Mouse (Mus musculus): ENCODE data around the gene Tlr9.

DNA sequence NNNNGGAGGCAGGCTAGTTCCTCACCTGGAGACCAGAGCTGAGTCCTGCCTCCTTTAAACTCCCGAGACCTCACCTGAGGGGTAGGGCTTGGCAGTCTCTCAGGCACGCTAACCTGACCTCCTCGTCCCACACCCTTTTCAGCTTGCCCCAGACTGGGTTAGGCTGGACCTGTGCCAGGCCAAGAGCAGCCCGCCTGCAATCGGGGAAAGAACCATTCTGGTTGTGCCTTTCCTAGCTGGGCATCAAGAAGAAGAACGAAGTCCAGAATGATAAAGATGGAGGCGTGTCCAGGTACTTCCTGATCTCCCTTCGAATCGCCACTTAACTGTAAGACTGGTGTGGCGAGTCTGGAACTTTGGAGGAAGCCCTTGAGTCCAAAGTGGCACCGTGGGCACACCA, 27.2 kb downstream of the Tlr9 start:
- no peak for TF ChIP-seq E2F4 (IDR thresholded peaks at IDR 0.05; ENCODE audit: borderline replicate concordance, low read depth, low read length)
- no peak for TF ChIP-seq SMC3 (IDR thresholded peaks at IDR 0.05; ENCODE audit: low read depth, low read length)
- TF ChIP-seq HCFC1 (IDR thresholded peaks at IDR 0.05; ENCODE audit: low read depth, low read length): no peak
- no peak for TF ChIP-seq POLR2A (IDR thresholded peaks at IDR 0.05; ENCODE audit: control insufficient read depth in 1 of 2, insufficient read depth in 1 of 2, low read depth in 1 of 2, low read length in 2 of 2, poor library complexity in 1 of 2)
- TF ChIP-seq KAT2A (conservative IDR thresholded peaks at IDR 0.05; ENCODE audit: low read depth, low read length): no peak
- no peak for TF ChIP-seq RAD21 (IDR thresholded peaks at IDR 0.05; ENCODE audit: low read depth, low read length)
- no peak for TF ChIP-seq TBP (IDR thresholded peaks at IDR 0.05; ENCODE audit: low read depth, low read length)
- TF ChIP-seq GABPA (IDR thresholded peaks at IDR 0.05; ENCODE audit: low read depth, low read length): no peak
- no peak for TF ChIP-seq POLR2AphosphoS2 (IDR thresholded peaks at IDR 0.05; ENCODE audit: low read length)
- TF ChIP-seq UBTF (IDR thresholded peaks at IDR 0.05; ENCODE audit: borderline replicate concordance, insufficient read depth, low read depth, low read length): no peak

Measured in MEL (cell line).